Mouse (Mus musculus) limb, embryonic 14.5 days (tissue): ENCODE measurements at regions not wholly inside any gene's neighbourhood (a gene's known extent, or its start where the extent isn't known, plus 50 kb on each side); places are given as distances from the start of the nearest gene placed in this dataset.

Source experiments
- ATAC-seq: fragments of 200-750 bp; cut with Nextera tagmentation; 2 replicates; pipeline ENCODE4 v1.8.0; 2017; ENCODE audit warnings: low read depth, moderate number of reproducible peaks, moderate TSS enrichment; ENCODE audit not compliant: low FRiP score
- DNase-seq: peaks from one replicate; pipeline ENCODE4 v3.0.0-alpha.2; 2015; ENCODE audit warnings: low spot score
- H3K27ac ChIP-seq: fragments of 300-500 bp; sonication (generic); replicated peaks from 2 replicates; pipeline ENCODE4 v1.5.1; 2014; ENCODE audit warnings: low read depth, mild to moderate bottlenecking, low read length, moderate library complexity, mixed read lengths
- H3K27me3 ChIP-seq: fragments of 300-500 bp; sonication (generic); 2 replicates; pipeline ENCODE4 v1.6.1; 2014; ENCODE audit warnings: low read length, mixed read lengths; ENCODE audit not compliant: control insufficient read depth, insufficient read depth
- H3K36me3 ChIP-seq: fragments of 300-500 bp; sonication (generic); 2 replicates; pipeline ENCODE4 v1.6.1; 2014; ENCODE audit warnings: mild to moderate bottlenecking, low read length, moderate library complexity, mixed read lengths; ENCODE audit not compliant: control insufficient read depth, insufficient read depth
- H3K4me1 ChIP-seq: fragments of 300-500 bp; sonication (generic); 2 replicates; pipeline ENCODE4 v1.6.1; 2014; ENCODE audit warnings: antibody characterized with exemption, low read length, mixed read lengths; ENCODE audit not compliant: control insufficient read depth, insufficient read depth
- H3K4me2 ChIP-seq: fragments of 300-500 bp; sonication (generic); replicated peaks from 2 replicates; pipeline ENCODE4 v1.6.1; 2014; ENCODE audit warnings: low read depth, mild to moderate bottlenecking, low read length, moderate library complexity; ENCODE audit not compliant: severe bottlenecking
- H3K4me3 ChIP-seq: fragments of 300-500 bp; sonication (generic); replicated peaks from 2 replicates; pipeline ENCODE4 v1.5.1; 2014; ENCODE audit warnings: low read length
- H3K9ac ChIP-seq: fragments of 300-500 bp; sonication (generic); 2 replicates; pipeline ENCODE4 v1.6.1; 2014; ENCODE audit warnings: mild to moderate bottlenecking, low read depth, low read length, moderate library complexity; ENCODE audit not compliant: severe bottlenecking
- H3K9me3 ChIP-seq: fragments of 300-500 bp; sonication (generic); 2 replicates; pipeline ENCODE4 v1.6.1; 2016; ENCODE audit warnings: low read length; ENCODE audit not compliant: control insufficient read depth
- POLR2A ChIP-seq: fragments of 200-500 bp; IDR thresholded peaks from 2 replicates; pipeline ENCODE4 v1.8.0; 2012; ENCODE audit warnings: inconsistent platforms, mild to moderate bottlenecking, moderate library complexity, borderline replicate concordance; ENCODE audit not compliant: insufficient read depth, insufficient read length; ENCODE audit errors: extremely low read depth
- WGBS: fragments of 180-500 bp; shearing (Covaris S2); extraction: QIAGEN DNeasy Blood & Tissue Kit; methylation state at CpG from one replicate; pipeline ENCODE4 v1.1.7; 2014; 5-methylcytosine and 5-hydroxymethylcytosine counted together

DNA sequence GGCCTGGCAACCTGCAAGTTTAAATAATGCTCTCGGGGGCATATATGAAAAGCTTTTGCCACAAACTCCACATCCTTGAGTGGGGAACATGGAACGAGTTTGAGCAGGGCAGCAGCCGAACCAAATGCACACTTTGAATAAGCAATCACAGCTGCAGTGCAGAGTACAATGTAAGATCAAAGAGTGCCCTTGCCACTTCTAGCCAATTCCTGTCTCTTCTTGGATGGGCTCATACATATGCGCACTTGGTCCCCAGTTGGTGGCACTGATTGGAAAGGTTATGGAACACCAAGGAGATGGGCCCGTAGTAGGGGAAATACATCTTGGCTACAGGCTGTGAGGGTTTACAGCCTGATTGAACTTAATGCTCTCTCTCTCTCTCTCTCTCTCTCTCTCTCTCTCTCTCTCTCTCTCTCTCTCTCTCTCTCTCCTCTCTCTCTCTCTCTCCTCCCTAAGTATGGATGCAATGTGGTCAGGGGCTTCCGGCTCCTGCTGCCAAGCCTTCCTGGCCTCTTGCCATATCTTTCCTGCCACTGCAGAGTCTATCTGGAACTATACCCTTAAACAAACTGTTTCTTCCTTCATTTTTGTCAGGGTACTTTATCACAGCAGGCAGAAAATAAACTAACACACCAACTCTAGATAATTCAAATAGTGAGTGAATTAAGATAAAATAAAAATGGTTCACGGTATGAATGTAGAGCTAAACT, 88.6 kb upstream of the Mbnl3 start:
- Histone ChIP-seq H3K4me3 (no peak overlapping the region), H3K4me2 (no peak overlapping the region), H3K9ac (no peak overlapping the region), H3K27me3 (no peaks in the 10 kb centered on the region), H3K9me3 (no peaks in the 10 kb centered on the region), H3K27ac (no peak overlapping the region), H3K4me1 (no peaks in the 10 kb centered on the region), H3K36me3 (no peaks in the 10 kb centered on the region)
- WGBS: 76% methylated on average over 7 of the region's 7 CpGs
- TF ChIP-seq POLR2A: no peak
- ATAC-seq (no peak), DNase-seq (no peak)

DNA sequence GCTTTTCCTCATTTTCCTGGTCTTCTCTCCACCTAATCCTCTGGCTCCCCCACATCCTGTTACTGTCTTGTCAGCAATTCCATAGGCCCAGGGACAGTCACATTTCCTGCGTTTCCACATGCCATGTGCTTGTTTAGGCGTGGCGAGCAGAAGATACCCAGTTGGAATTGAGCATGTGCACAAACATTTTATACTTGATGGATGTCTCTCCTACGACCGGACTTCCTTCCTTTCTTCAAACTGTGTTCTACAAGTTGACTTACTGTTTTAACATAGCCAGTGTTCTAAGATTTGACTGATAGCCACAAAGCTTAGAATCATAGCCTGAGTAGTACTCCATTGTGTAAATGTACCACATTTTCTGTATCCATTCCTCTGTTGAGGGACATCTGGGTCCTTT, 86.0 kb upstream of the Mbnl3 start:
- no peak for ATAC-seq
- Histone ChIP-seq H3K4me1 (no peaks in the 10 kb centered on the region), H3K4me3 (no peak overlapping the region), H3K4me2 (no peak overlapping the region), H3K27me3 (no peaks in the 10 kb centered on the region), H3K9ac (no peak overlapping the region), H3K27ac (no peak overlapping the region), H3K9me3 (no peaks in the 10 kb centered on the region), H3K36me3 (no peaks in the 10 kb centered on the region)
- no peak for DNase-seq
- WGBS: 81% methylated on average over 5 of the region's 5 CpGs
- TF ChIP-seq POLR2A: no peak

GRCm38 (mm10) chrX:51278270-51278669, 71.9 kb upstream of the Mbnl3 start:
- Histone ChIP-seq H3K27me3 (no peaks in the 10 kb centered on the region), H3K4me2 (no peak overlapping the region), H3K4me3 (no peak overlapping the region), H3K36me3 (no peaks in the 10 kb centered on the region), H3K27ac (no peak overlapping the region), H3K9me3 (no peaks in the 10 kb centered on the region), H3K4me1 (no peaks in the 10 kb centered on the region), H3K9ac (no peak overlapping the region)
- no peak for TF ChIP-seq POLR2A
- DNase-seq: peak; percentile 37
- ATAC-seq: peak; percentile 50; the same call in 1 of the 2 replicates

DNA sequence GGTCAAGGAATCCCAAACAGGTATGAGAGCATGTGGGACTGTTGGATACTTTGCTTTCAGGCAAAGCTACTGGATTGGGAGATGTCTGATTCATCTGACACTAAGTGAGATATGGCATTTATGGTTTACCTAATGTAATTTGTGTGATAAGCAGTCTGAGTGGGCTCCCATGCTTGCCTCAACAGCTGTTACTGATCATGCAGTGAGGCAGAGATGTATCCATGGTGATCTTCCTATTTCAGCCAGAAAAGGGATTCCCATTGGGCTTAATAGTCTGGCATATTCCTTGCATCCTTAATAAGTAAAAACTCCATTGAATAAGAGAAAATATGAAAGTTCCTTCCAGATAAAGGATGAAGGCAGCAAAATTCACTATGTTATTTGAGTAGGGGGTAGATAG, 58.4 kb upstream of the Mbnl3 start:
- ATAC-seq (no peak), DNase-seq (no peak)
- H3K36me3 ChIP-seq: no peaks in the 10 kb centered on the region

More for the DNA sequence above, 58.4 kb upstream of the Mbnl3 start:
- Histone ChIP-seq H3K9ac (no peak overlapping the region), H3K27ac (no peak overlapping the region), H3K4me1 (no peaks in the 10 kb centered on the region), H3K27me3 (no peaks in the 10 kb centered on the region), H3K4me2 (no peak overlapping the region), H3K4me3 (no peak overlapping the region), H3K9me3 (no peaks in the 10 kb centered on the region)
- TF ChIP-seq POLR2A: no peak
